Mouse (Mus musculus) limb, embryonic 12.5 days (tissue): Measurements from ENCODE around the gene Apbb2. TPM values are rescaled to one million over a fixed set of nuclear protein-coding genes. Genes with fewer than 3 reads are reported as not detected.
A peak's percentile ranks its signal among the peaks of the same experiment; 100 is the strongest.

Experiments used
- ATAC-seq: fragments of 200-750 bp; cut with Nextera tagmentation; 2 replicates; pipeline ENCODE4 v1.8.0; 2017; ENCODE audit warnings: low read depth, moderate TSS enrichment; ENCODE audit not compliant: insufficient number of reproducible peaks, insufficient read depth, low FRiP score, low TSS enrichment
- H3K27ac ChIP-seq: fragments of 300-500 bp; sonication (generic); 2 replicates; pipeline ENCODE4 v1.5.1; 2016; ENCODE audit warnings: mild to moderate bottlenecking, moderate library complexity
- H3K27me3 ChIP-seq: fragments of 300-500 bp; sonication (generic); 2 replicates; pipeline ENCODE4 v1.6.1; 2016; ENCODE audit warnings: mild to moderate bottlenecking, moderate library complexity
- H3K36me3 ChIP-seq: fragments of 300-500 bp; sonication (generic); 2 replicates; pipeline ENCODE4 v1.6.1; 2016; ENCODE audit warnings: mild to moderate bottlenecking, moderate library complexity
- H3K4me1 ChIP-seq: fragments of 300-500 bp; sonication (generic); replicated peaks from 2 replicates; pipeline ENCODE4 v1.6.1; 2016
- H3K4me2 ChIP-seq: fragments of 300-500 bp; sonication (generic); 2 replicates; pipeline ENCODE4 v1.6.1; 2016; ENCODE audit warnings: mild to moderate bottlenecking, moderate library complexity
- H3K4me3 ChIP-seq: fragments of 300-500 bp; sonication (generic); replicated peaks from 2 replicates; pipeline ENCODE4 v1.5.1; 2016; ENCODE audit warnings: mild to moderate bottlenecking
- H3K9ac ChIP-seq: fragments of 300-500 bp; sonication (generic); replicated peaks from 2 replicates; pipeline ENCODE4 v1.6.1; 2016; ENCODE audit warnings: mild to moderate bottlenecking, moderate library complexity
- H3K9me3 ChIP-seq: fragments of 300-500 bp; sonication (generic); 2 replicates; pipeline ENCODE4 v1.6.1; 2016; ENCODE audit warnings: mild to moderate bottlenecking, moderate library complexity
- WGBS: fragments of 180-500 bp; shearing (Covaris S2); methylation state at CpG from one replicate; pipeline ENCODE4 v1.1.7; 2016; 5-methylcytosine and 5-hydroxymethylcytosine counted together
- polyA plus RNA-seq: library from polyadenylated mRNA; unstranded; fragments of >200 nt; fragmentation: Nextera tagmentation; extraction: Ambion mirVana; gene quantifications from 2 replicates; pipeline ENCODE4 v1.2.1, GENCODE M21; 2016

The Apbb2 gene
- polyA plus RNA-seq, 1 experiment from 2014 or later, result 48.6 TPM

DNA sequence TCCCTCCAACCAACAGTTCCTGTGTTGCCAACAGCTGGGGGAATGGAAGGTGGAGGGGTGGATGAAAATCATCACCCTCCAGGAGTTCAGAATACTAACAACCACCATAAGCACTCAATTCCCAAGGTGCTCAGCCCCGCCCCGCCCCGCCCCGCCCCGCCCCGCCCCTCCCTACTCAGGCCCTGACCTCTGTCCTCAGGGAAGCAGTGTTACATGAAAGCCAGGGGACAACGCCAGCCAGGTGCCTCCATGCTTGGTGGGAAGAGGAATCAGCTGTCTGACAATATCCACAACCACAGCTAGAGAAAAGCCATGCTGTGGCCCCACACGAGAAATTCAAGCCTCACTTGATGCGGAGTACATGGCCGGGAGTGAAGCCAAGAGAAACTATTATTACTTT, 276.7 kb downstream of the Apbb2 start:
- Histone ChIP-seq H3K27me3 (peaks cover 12% of the 10 kb centered on the region), H3K9ac (no peak overlapping the region), H3K4me2 (no peak overlapping the region), H3K4me3 (no peak overlapping the region), H3K36me3 (no peaks in the 10 kb centered on the region), H3K4me1 (peaks cover 24% of the 10 kb centered on the region), H3K27ac (no peak overlapping the region), H3K9me3 (no peaks in the 10 kb centered on the region)
- no peak for ATAC-seq
- WGBS, result 32% methylated on average over 10 of the region's 10 CpGs

DNA sequence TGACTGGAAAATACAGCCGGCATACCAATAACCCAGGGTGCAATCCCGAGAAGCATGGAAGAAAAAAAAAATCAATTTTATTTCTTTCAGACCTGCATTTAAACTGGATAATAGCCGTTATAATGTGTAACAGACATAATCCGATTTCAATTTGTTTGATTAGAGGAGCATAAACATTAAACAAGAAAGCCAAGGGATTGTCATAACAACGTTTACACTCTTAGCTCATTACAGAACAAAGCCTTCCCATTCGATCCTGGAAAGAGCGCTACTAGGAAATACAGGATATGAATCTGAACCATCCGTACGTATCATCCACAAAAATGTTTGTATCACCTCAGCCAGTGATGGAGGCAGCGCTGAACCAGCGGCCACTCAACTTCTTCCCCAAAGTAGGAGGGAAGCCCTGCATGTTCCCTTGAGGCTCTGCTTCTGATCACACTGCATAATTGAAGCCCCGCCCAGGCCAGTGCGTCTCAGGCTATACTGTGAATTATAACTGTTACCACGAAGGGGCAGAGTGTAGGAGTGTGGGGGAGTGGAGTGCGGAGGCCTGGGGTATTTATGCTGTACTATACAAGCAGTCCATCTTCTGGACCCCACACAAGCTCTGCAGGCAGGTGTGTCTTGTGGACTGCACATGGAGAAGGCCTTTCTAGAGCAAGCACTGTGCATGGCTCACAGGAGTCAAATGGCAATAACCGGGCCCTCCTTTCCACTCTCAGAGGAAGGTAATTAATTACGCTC, 278.1 kb downstream of the Apbb2 start:
- Histone ChIP-seq H3K9ac (no peak overlapping the region), H3K27ac (no peak overlapping the region), H3K4me2 (no peak overlapping the region), H3K9me3 (no peaks in the 10 kb centered on the region), H3K4me1 (peaks cover 24% of the 10 kb centered on the region), H3K27me3 (peaks cover 12% of the 10 kb centered on the region), H3K36me3 (no peaks in the 10 kb centered on the region), H3K4me3 (no peak overlapping the region)
- 73% methylated on average over 17 of the region's 17 CpGs for WGBS
- ATAC-seq, result no peak

GRCm38 (mm10) chr5:66338583-66338982, 280.0 kb downstream of the Apbb2 start:
- Histone ChIP-seq H3K27me3 (peaks cover 12% of the 10 kb centered on the region), H3K4me3 (no peak overlapping the region), H3K4me1 (peaks cover 18% of the 10 kb centered on the region), H3K9me3 (no peaks in the 10 kb centered on the region), H3K9ac (no peak overlapping the region), H3K36me3 (no peaks in the 10 kb centered on the region), H3K27ac (no peak overlapping the region), H3K4me2 (no peak overlapping the region)
- 35% methylated on average over 7 of the region's 7 CpGs for WGBS
- no peak for ATAC-seq

DNA sequence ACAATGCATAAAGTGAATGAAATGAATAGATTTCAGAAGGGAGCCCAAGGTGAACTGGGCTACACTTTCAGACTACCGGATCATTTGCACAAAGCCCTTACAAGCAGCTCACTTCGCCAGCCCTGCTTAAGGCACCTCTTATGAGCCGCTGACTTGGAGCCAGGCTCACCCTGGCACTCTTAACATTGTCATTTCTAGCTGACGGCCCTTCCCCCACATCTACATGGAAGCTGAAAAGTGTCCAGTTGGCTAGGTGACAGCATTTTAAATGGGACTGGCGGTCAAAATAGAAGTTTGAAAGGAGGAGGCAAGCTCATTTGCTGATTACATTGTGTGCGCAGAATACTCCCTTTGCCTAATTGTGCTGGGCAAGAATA, 280.6 kb downstream of the Apbb2 start:
- Histone ChIP-seq H3K4me3 (peak overlapping the region; percentile 44), H3K4me1 (peaks cover 18% of the 10 kb centered on the region), H3K4me2 (peak overlapping the region; percentile 94), H3K27me3 (peaks cover 12% of the 10 kb centered on the region), H3K27ac (no peak overlapping the region), H3K36me3 (no peaks in the 10 kb centered on the region), H3K9me3 (no peaks in the 10 kb centered on the region), H3K9ac (no peak overlapping the region)
- ATAC-seq, result no peak
- WGBS, result 33% methylated on average over 6 of the region's 6 CpGs

DNA sequence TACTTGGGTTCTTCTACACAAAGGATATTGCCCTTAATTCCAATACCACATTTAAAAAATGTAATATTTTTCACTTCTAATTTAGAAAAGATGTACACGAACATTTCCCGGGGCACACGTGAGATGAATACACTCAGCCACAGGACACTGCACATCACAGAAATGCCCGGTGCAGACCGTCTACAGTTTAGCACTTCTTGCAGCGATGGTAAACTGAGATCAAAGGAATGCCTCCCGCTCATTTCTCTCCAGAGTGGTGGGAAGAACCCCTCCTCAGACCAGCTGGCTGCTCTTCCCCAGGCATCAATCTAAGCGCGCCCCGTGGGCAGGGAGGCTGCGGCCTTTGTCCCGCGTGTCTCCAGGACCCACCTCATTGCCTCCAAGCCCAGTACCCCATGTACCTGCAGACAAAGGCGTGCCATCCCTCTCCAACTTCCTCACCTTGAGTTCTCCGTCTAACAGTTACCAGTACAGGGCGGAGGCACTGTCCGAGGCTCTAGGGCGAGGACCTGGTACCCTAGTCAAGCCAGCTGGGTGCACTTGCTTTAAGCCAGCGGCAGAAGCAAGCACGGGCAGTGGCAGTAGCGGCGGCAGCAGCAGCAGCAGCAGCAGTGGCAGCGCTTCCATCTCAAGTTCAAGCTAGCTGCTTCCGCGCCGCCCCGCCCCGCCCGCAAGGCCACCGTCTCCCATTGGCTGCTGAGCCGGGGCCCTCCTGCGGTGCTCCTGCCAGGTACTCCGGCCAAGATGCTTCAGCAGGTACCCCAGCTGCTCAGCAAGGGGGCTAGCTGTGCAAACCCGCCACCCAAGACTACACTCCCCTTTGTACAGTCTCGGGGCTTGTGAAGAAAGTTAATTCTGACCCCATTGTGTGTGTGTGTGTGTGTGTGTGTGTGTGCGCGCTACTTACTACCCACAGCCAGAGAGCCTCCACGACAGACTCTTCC, 281.3 kb downstream of the Apbb2 start:
- H3K4me1 ChIP-seq, result peaks cover 18% of the 10 kb centered on the region
- peaks cover 12% of the 10 kb centered on the region for H3K27me3 ChIP-seq
- peak overlapping the region; percentile 61 for H3K9ac ChIP-seq
- H3K36me3 ChIP-seq, result no peaks in the 10 kb centered on the region
- H3K4me2 ChIP-seq, result peak overlapping the region; percentile 94
- 3% methylated on average over 38 of the region's 38 CpGs for WGBS
- H3K27ac ChIP-seq, result no peak overlapping the region
- H3K4me3 ChIP-seq, result peak overlapping the region; percentile 44
- no peaks in the 10 kb centered on the region for H3K9me3 ChIP-seq
- ATAC-seq, result peak; percentile 56

DNA sequence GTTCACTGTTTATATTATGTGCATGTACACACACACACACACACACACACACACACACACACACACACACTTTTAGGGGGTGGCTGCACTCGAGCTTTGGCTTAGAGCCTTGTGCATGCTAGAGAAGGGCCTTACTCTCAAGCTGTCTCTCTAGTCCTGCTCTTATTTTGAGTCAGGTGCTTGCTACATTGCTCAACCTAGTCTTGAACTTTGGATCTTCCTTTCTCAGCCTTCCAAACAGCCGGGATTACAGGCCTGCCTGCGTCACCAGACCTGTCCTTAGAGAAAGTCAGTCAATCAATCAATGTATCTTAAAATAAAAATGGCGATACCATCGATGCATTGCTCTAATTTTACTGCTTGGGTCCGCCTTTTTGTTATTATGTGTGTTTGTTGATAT, 287.8 kb downstream of the Apbb2 start:
- Histone ChIP-seq H3K4me2 (no peak overlapping the region), H3K27ac (no peak overlapping the region), H3K4me3 (no peak overlapping the region), H3K36me3 (no peaks in the 10 kb centered on the region; the same call in 1 of the 2 replicates), H3K9ac (no peak overlapping the region), H3K4me1 (no peaks in the 10 kb centered on the region), H3K9me3 (no peaks in the 10 kb centered on the region), H3K27me3 (no peaks in the 10 kb centered on the region)
- 87% methylated on average over 6 of the region's 6 CpGs for WGBS
- ATAC-seq, result no peak

- no peaks in the 10 kb centered on the region for H3K4me1 ChIP-seq
- no peaks in the 10 kb centered on the region; the same call in 1 of the 2 replicates for H3K36me3 ChIP-seq
- 92% methylated on average over 7 of the region's 7 CpGs for WGBS
- H3K9me3 ChIP-seq, result no peaks in the 10 kb centered on the region
- no peak overlapping the region for H3K4me2 ChIP-seq
- ATAC-seq, result no peak
- no peaks in the 10 kb centered on the region for H3K27me3 ChIP-seq
- H3K27ac ChIP-seq, result no peak overlapping the region
- no peak overlapping the region for H3K9ac ChIP-seq
- no peak overlapping the region for H3K4me3 ChIP-seq
These were observed 289.8 kb downstream of the Apbb2 start for GRCm38 (mm10) chr5:66328766-66329165.

DNA sequence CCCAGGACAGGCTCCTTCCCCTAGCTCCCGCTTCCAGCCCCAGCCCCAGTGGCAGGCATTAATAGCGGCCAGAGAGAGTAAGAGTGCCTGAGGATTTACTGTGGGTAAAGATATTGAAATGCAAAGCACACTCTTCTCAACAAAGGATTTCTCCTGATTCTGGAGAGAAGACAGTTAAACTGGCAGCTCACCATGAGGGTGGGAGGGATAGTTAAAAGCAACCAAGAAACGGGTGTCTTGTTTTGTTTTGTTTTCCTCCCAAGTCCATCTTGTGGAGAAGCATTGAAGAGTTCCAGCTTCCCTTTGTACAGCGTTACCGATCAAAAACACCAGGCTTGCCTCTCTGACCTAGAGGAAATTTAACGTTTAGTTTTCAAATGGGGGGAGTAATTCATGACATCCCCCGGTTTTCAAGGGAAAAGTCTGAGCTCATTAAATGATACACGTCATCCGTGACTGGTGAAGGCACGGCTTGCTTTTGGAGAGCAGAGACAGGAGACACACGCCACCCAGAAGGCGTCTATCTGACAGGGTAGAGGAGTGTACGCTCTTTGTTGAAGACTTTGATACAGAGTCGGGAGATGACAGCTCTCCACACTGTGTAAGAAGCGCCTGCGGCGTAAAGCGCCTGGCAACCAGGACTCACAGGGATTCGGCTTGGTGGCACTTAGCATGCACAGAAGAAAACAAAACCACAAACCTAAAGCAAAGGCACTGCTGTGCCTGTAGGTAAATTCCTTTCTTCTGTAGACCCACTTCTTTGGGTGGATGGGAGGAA, 290.4 kb downstream of the Apbb2 start:
- Histone ChIP-seq H3K9ac (no peak overlapping the region), H3K4me2 (no peak overlapping the region), H3K36me3 (no peaks in the 10 kb centered on the region; the same call in 1 of the 2 replicates), H3K4me1 (no peaks in the 10 kb centered on the region), H3K9me3 (no peaks in the 10 kb centered on the region), H3K27me3 (no peaks in the 10 kb centered on the region), H3K4me3 (no peak overlapping the region), H3K27ac (no peak overlapping the region)
- WGBS, result 77% methylated on average over 19 of the region's 19 CpGs
- ATAC-seq, result no peak

- no peak for ATAC-seq
- Histone ChIP-seq H3K9ac (no peak overlapping the region), H3K36me3 (no peaks in the 10 kb centered on the region; the same call in 1 of the 2 replicates), H3K27me3 (no peaks in the 10 kb centered on the region), H3K9me3 (no peaks in the 10 kb centered on the region), H3K27ac (no peak overlapping the region), H3K4me2 (no peak overlapping the region), H3K4me1 (no peaks in the 10 kb centered on the region), H3K4me3 (no peak overlapping the region)
- 74% methylated on average over 7 of the region's 7 CpGs for WGBS
These were observed 292.2 kb downstream of the Apbb2 start for GRCm38 (mm10) chr5:66326395-66326794.

GRCm38 (mm10) chr5:66323603-66324002, 295.0 kb downstream of the Apbb2 start:
- Histone ChIP-seq H3K9ac (no peak overlapping the region), H3K27me3 (no peaks in the 10 kb centered on the region), H3K9me3 (no peaks in the 10 kb centered on the region), H3K27ac (no peak overlapping the region), H3K4me1 (peaks cover 5% of the 10 kb centered on the region; the same call in 1 of the 2 replicates), H3K36me3 (no peaks in the 10 kb centered on the region; the same call in 1 of the 2 replicates), H3K4me2 (no peak overlapping the region), H3K4me3 (no peak overlapping the region)
- no peak for ATAC-seq
- 86% methylated on average over 10 of the region's 11 CpGs for WGBS

DNA sequence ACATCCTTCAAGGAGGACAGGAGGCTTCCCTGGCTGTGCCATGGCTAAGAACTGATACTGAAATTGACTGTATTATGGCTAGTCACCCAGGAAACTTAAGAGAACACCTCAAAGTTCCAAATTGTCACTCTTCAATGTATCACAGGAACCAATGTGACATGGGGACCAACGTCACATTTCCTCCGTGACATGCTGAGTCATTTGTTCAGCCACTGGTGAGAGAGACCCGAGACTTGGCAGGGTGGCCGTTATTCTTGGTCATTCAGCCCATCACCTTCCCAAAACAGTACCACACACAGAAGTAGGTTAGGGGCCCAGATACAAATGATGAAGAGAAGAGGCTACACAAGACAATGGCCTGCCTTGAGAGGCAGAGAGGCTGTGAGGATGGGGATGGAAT, 295.5 kb downstream of the Apbb2 start:
- no peak for ATAC-seq
- Histone ChIP-seq H3K9me3 (no peaks in the 10 kb centered on the region), H3K27ac (no peak overlapping the region), H3K4me1 (peaks cover 5% of the 10 kb centered on the region; the same call in 1 of the 2 replicates), H3K27me3 (no peaks in the 10 kb centered on the region), H3K36me3 (no peaks in the 10 kb centered on the region; the same call in 1 of the 2 replicates), H3K9ac (no peak overlapping the region), H3K4me2 (no peak overlapping the region), H3K4me3 (no peak overlapping the region)
- 91% methylated on average over 4 of the region's 4 CpGs for WGBS
